Mouse (Mus musculus) lung, postnatal 0 days (tissue): Measurements from ENCODE around the gene Mapk8ip3.

ENCODE experiments used
- CTCF ChIP-seq: IDR thresholded peaks from 2 replicates; pipeline ENCODE4 v1.5.1; 2016; ENCODE audit warnings: antibody characterized with exemption, mild to moderate bottlenecking
- EP300 ChIP-seq: IDR thresholded peaks from 2 replicates; pipeline ENCODE4 v1.6.1; 2016; ENCODE audit warnings: antibody characterized with exemption, mild to moderate bottlenecking, control low read depth

GRCm38 (mm10) chr17:24893276-24893675, 43.5 kb downstream of the Mapk8ip3 start:
- no peak for TF ChIP-seq CTCF
- no peak for TF ChIP-seq EP300
